Mouse (Mus musculus) thymus, postnatal 0 days (tissue): Measurements from ENCODE around the gene Tas2r103. TPM values are rescaled to one million over a fixed set of nuclear protein-coding genes. Genes with fewer than 3 reads are reported as not detected.

Source experiments
- DNase-seq: peaks from one replicate; pipeline ENCODE4 v3.0.0-alpha.2; 2015; ENCODE audit warnings: low spot score
- polyA plus RNA-seq: library from polyadenylated mRNA; unstranded; fragments of >200 nt; fragmentation: Nextera tagmentation; extraction: Ambion mirVana; gene quantifications from 2 replicates; pipeline ENCODE4 v1.2.1, GENCODE M21; 2015

The Tas2r103 gene
- not detected in 2 replicates for polyA plus RNA-seq

DNA sequence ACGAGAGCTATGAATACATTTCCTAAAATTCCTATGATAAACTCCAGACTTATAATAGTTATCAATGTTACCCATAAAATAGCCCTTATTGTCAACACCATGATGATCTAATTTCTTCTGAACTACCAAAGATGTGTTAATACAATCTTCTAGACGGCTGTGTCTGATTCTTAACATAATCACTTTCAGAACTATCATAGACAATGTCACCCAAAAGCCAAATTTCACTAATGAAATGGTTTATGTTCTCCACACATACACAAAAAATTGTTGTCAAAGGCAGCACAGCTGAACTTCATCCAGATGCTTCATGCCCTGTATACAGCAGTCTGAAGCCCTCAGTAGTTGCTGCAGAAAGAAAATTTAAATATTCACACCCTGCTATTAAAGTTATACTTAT is at the start of gene Tas2r103:
Gene Tas2r103, minus strand, starts transcription at position 101 of the 400 bp plus-strand sequence.
- DNase-seq = no peak

DNA sequence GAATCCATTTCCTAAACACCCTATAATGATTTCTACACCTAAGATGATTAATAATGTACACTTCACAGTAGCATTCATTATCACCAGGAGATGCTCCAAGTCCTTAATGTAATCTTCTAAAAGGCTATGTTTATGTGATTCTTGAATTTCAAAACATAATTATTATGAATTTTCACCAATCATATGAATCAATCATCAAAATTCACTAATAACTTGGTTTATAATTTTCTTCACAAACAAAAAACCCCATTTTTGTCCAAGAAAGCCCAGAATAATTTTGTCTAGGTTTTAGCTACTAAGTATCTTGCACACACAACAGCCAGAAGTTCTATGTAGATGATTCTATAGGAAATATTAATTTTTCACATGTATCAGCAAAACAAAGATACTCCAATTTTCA is 18.8 kb upstream of the Tas2r103 start, which contains the start of gene Tas2r140:
Gene Tas2r140, minus strand, starts transcription at position 101 of the 400 bp plus-strand sequence.
- DNase-seq = no peak

Other genes with a start within 250 kb of the Tas2r103 start
- not detected in 2 replicates for gene Tas2r117, start 234.3 kb downstream of the Tas2r103 start, polyA plus RNA-seq
- gene Tas2r123, start 190.0 kb downstream of the Tas2r103 start, polyA plus RNA-seq = not detected in 2 replicates
- not detected in 2 replicates for gene Tas2r116, start 181.7 kb downstream of the Tas2r103 start, polyA plus RNA-seq
- not detected in 2 replicates for gene Tas2r110, start 169.1 kb downstream of the Tas2r103 start, polyA plus RNA-seq
- gene Tas2r113, start 144.1 kb downstream of the Tas2r103 start, polyA plus RNA-seq = not detected in 2 replicates
- gene Tas2r125, start 127.5 kb downstream of the Tas2r103 start, polyA plus RNA-seq = not detected in 2 replicates
- gene Tas2r129, start 86.0 kb downstream of the Tas2r103 start, polyA plus RNA-seq = 0.14 TPM in 1 of 2 replicates, not detected in the other
- gene Tas2r131, start 79.2 kb downstream of the Tas2r103 start, polyA plus RNA-seq = not detected in 2 replicates
- not detected in 2 replicates for gene Tas2r109, start 56.1 kb downstream of the Tas2r103 start, polyA plus RNA-seq
- not detected in 2 replicates for gene Tas2r140, start 18.7 kb upstream of the Tas2r103 start, polyA plus RNA-seq
- 50.6 and 51.2 TPM in 2 replicates for gene Smim10l1, start 67.8 kb upstream of the Tas2r103 start, polyA plus RNA-seq